Mouse (Mus musculus) kidney, adult 11 months (tissue): Measurements from ENCODE around the gene Mlxipl.
"Not testable (repeated sequence)": the region's sequence is repeated elsewhere in the genome, so short reads cannot be mapped to it uniquely, and the experiment has no call there.

Source experiments
- DNase-seq: peaks from one replicate; pipeline ENCODE4 v3.0.0; 2022

The Mlxipl gene

DNA sequence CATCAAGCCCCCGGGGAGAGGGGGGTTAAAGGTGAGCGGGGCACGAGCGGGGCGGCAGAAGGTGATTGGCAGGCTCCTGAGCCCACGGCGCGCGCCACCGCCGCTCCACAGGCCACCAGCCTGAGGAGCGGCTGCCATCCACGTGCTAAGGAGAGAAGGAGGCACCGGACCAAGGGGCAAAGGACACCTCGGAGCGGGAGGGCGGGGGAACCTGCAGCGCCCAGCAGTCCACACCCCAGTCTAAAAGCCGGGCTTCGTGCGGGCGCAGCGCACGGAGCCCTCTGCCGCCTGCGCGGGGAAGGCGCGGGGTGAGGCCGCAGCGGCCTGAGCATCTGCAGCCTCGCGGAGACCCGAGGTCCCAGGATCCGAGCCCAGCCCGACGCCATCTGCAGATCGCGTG is at the start of gene Mlxipl:
Gene Mlxipl, plus strand, starts transcription at position 238 of the 400 bp plus-strand sequence.
- peak; percentile 83 for DNase-seq

DNA sequence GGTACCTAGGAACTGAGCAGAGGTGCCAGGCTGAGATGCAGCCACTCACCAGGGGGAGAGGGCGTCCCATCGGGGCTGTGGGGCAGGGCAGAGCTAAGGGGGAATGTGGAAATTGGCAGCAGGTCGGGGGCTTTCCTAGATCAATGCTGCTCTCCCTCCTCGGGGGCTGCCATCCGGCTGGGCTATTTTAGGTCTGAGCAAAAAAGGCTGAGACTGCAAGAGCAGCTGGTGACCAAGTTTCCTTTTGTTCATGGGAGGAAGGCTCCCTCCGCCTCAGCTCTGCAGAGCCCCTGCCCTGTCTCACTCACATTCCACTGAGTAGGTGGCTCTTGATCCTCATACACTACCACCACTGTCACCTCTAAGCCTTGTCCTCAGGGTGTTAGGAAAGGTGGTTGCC is 49.6 kb upstream of the Mlxipl start:
- no peak for DNase-seq

DNA sequence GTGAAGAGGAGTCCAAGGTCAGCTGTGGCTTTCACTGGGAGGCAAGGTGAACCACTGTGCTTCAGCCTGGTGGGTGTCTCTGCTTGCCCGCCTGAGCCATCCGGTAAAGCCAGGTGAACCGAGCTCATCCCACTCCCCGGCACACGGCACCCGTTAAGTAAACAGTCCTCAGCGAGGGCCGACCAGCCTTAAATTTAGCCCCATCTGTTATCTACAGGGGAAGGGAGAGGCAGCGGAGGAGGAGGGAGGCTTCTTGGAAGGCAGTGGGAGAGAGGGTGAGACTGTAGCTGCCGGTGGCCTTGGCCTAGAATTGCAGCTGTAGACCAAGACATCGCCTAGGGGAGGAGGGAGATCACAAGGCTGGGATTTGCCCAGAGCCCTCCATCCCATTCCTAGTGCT is 48.9 kb upstream of the Mlxipl start:
- no peak for DNase-seq

DNA sequence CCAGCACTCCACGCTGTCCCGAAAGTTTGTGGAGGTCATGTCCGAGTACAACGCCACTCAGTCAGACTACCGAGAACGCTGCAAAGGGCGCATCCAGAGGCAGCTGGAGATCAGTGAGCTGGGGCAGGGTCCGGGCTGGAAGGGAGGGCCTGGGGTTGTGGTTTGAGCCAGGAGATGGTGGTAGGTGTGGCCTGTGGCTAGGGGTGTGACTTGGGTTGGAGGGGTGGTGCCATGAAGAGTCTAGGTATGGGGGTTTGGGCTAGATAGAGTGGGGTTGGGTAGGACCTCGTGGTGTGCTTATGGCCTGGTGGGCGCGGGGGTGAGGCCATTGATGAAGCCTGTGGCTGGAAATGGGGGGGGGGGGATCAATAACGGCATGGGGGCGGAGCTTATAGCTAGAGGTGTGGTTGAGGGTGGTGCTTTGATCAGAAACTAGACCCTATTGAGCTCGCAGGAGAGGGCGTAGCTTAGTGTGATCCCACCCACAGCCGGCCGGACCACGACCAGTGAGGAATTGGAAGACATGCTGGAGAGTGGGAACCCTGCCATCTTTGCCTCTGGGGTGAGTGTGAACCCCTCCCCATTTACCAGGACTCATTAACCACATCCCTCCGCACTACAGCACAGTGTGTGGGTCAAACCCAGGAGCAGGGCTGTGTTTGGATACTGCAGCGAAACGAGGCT is 47.4 kb upstream of the Mlxipl start:
- DNase-seq, result no peak

DNA sequence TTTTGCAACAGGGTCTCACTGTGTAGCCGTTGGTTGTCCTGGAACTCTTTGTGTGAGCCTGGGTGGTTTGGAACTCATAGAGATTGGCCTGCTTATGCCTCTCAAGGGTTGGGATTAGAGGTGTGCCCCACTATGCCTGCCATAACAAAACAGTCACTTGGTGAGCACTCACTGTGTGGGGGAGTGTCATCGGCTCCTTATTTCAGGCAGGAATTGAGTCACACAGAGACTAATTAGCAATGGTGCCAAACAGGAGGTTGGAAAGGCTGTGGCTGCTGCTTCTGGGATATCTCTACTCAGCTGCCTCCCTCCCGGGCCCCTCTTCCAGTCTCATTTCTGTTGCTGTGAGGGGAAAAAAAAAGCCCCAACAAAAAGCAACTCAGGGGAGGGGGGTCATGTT is 45.1 kb upstream of the Mlxipl start:
- no peak for DNase-seq

DNA sequence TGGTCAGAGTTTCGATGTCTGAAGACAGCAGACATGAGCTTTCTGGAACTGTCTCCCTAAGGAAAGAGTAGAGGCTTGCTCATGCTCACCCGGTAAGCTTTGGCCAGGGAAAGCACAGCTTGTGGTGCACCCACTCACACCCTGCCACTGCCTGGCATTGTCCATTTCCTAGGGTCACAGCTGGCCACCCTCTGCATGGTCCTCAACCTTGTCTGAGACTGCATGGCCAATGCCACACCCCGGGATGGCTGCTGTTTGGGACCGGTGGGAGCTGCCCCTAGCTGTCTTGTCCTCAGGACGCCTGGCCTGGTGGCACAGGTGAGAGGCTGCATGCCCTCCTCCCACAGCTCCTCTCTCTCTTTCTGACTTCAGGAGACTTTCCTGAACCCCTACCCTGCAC is 41.2 kb upstream of the Mlxipl start:
- DNase-seq, result no peak

DNA sequence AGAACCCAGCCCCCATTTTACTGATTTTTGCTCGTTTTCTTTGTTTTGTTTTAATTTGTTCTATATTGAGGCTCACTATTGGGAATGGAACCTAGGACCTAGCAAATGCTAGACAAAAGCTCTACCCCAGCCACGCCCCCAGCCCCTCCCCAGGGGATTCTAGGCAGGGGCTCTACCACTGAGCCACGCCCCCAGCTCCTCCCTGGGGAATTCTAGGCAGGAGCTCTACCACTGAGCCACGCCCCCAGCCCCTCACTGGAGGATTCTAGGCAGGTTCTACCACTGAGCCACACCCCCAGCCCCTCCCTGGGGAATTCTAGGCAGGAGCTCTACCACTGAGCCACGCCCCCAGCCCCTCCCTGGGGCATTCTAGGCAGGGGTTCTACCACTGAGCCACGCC is 40.4 kb upstream of the Mlxipl start:
- not testable (repeated sequence) for DNase-seq

DNA sequence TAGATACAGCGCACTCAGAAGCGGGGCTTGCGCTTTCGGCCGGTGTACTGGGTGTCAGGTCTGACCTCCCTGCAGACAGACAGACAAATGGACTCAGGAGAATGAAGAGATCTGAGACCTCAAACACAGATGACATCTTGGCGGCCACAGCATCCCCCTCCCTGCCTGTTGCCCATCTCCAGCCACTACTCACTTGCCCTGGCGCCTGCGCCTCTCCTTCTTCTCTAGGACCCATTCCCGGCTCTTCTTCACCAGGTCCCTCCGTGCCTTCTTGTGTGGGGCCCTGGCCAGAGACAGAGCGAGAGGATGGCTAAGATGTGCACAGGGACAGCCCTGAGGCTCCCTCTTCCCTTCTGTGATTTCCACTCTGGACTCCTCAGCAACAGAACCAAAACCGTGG is 36.3 kb upstream of the Mlxipl start:
- no peak for DNase-seq

DNA sequence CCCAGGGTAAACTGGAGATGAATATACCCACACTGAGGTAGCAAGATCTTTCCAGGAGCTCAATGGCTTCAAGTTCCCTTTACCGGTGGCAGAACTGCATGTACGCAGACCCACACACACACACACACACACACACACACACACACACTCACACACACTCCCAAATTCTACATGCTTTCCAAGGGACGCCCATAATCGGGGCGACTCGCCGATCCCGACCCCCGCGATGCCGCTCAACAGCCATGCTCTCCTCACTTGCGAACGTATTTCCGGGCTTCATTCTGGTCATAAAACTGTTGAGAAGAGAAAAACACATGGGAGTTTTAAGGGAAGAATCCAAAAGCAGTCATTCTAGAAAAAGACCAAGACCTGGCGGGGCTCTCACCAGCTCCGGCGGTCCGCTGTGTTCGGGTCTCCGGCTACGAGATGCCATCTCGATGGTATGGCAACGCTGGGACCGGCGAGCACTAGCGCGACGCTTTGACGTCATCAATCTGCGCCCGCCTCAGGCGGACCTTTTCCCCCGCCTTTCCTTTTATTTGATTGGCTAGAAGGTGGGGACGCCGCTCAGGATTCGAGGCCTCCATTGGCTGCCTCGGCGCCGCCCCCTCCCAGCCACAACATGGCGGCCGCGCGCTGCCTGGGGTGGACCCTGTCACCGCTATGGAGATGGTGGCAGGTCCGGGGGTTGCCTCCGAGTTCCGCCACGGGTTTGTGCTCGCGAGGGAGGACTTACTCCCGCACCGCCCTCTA is 25.9 kb upstream of the Mlxipl start, which contains the start of gene Dnajc30:
Gene Dnajc30, plus strand, starts transcription at position 574 of the 753 bp plus-strand sequence.
- DNase-seq, result peak; percentile 96

DNA sequence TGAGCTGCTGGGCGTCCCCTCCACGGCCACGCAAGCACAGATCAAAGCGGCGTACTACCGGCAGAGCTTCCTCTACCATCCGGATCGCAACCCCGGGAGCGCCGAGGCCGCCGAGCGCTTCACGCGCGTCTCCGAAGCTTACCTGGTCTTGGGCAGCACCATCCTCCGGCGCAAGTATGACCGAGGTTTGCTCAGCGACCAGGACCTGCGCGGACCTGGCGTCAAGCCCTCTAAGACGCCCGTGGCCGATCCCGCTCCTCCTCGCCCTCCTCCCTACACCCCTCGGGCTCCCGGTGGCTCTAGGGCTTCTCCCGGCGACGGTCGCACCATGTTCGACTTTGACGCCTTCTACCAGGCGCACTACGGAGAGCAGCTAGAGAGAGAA is 25.3 kb upstream of the Mlxipl start:
- no peak for DNase-seq

DNA sequence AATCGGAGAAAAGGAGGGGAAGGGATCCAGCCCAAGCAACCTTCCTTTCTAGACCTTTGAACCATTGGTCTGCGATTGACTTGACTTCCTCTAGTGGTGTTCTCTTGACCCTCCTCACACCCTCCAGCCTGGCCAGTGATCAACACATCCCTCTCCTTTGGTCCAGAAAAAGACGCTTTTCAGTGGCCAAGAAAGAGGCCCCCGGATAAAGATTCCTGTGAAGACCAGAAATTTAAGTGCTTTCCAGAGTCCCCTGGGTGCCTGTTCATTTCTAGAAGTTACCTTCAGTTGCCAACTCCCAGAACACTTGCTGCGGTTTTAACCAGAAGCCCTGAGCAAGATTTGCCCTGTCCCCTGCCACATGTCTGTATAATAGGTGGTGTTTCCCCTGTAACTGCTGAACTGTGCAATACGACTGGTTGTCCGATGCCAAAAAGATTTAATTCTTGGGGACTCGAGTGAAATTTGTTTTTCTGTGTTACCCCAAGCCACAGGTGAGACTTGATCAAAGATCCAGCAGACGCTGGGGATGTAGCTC is 24.7 kb upstream of the Mlxipl start, which contains the start of gene Bud23:
Gene Bud23, minus strand, starts transcription at position 51 of the 538 bp plus-strand sequence.
- not testable (repeated sequence) for DNase-seq

DNA sequence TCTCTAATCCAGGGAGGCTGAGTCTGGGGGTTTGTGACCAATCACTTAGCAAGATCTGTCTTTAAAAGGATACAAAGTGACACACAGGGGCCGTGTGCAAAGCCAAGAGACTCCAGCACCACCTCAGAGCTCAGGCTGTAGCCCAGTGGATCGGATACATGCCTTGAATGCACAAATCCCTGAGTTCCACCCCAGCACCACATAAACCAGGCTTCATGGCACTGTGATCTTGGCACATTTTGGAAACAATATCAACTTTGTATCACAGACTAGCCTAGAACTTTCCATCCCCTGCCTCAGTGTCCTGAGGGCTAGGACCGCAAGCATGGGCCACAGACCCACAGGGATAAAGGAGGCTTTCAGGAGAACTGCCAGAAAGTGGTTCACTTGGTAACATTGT is 23.7 kb upstream of the Mlxipl start:
- no peak for DNase-seq

DNA sequence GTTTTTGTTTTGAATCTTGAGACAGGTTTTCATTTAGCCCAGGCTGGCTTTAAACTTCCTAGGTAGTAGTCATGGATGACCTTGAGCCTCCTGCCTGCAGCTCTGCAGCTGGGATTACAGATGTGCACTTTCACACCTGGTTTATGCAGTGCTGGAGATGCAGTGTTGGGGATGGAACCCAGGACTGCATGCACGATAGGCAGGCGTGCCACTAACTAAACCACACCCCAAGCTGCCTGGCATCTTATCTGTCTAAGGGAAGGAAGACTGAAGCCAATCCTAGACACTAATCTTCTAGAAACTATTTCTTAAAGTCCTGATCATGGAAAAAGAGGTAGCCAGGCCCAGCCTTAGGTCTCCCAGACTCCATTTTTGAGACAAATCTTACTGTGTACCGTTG is 19.2 kb upstream of the Mlxipl start:
- no peak for DNase-seq

DNA sequence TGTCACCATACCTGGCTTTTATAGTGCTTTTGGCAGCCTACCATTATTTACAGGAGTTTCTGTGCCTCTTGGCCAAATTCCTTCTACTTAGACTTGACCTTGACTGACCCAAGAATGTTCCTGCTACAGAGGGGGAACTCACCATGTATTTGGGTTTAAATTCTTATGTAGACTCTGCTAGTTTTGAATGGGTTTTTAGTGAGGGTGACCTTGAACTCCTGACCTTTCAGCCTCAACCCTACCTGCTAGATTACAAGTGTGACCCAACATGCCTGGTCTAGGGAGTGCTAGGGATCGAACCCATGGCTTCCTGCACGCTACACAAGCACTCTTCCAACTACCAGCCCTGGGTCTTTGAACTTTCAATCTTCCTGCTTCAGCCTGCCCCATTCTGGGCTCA is 17.6 kb upstream of the Mlxipl start:
- DNase-seq, result no peak

DNA sequence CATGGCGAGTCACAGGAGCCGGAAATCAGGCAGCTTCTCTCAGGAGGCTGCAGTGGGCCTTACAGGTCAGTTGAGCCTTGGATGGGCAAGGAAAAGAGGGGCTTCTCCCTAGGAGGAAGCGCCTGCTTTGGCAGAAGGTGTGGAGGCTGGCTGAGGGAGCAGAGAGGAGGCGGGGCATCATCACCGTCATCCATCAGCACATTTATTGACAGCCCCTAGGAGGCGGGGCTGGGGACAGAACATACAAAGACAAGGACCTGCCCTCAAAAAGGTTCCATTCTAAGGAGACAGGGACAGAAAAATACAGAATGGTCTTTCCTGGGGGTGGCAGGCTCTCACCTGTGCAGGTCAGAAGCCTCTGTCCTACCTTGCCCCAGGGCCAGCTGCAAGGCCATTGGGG is 17.0 kb upstream of the Mlxipl start:
- DNase-seq, result no peak

DNA sequence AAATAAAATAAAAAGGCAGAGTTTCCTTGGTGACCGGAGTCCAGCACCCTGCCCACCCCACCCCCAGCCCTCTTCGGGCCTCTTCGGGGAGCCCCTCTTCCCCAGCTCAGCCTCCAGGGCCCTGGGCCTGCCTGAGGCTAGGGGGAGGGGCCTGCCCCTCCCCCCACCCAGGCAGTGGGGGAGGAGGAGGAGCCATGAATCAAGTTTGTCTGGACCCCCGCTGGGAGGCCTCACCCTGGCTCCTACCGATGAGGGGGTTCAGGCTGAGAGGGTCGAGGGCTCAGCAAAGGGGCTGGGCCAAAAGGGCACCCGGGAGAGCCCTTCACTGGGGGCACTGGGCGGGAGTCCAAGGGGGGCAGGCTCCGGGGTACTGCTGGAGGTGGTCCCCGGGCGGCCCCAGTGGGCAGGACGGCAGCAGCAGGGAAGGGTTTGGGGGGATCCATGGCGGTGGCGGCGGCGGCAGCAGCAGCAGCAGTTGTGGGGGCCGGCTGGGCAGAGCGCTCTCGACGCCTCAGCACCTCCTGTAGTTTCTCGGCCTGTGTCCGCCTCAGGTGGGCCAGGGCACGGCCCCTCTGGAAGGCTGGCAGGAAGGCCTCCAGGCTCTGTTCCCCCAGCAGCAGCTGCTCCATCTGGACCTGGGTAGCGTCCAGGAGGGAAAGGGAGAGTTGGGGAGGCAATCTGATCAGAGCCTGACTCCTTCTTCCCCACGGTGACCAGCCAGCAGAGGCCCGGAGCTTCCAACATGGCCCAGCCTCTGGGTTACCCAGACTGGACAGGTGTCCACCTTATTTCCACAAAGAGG is 16.1 kb upstream of the Mlxipl start:
- DNase-seq, result no peak

DNA sequence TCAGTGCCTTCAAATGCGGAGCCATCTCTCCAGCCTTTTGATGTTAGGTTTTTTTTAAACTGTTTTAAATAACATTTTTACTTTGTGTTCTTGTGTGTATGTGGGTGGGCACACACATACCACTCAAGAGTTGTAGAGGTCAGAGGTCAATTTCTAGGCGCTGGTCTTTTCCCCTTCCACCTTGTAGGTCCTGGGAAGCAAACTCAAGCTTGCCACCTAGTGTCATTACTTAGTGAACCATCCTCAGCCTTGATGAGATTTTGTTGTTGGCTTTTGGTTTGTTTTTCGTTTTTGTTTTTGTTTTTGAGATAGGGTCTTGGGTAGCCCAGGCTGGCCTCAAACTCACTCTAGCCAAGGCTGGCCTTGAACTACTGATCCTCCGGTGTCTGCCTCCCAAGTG is 14.0 kb upstream of the Mlxipl start:
- no peak for DNase-seq

DNA sequence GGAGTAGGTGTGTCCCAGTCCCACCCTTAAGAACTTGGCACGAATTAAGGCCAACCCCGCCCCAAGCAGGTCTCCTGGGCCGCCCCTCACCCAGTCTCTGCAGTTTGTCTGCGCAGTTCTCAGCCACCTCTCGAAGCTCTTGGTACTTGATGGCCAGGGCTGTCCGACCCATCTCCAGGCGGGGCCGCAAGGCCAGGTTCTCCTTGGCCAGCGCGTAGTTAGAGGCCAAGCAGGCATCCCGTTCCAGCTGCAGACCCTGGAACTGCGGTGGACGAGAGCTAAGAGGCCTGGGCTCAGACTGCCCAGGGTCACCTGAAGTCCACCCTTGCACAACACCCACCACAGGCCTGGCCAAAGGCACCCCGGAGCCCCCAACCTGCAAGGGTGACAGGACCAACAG is 13.3 kb upstream of the Mlxipl start:
- peak; percentile 39 for DNase-seq

DNA sequence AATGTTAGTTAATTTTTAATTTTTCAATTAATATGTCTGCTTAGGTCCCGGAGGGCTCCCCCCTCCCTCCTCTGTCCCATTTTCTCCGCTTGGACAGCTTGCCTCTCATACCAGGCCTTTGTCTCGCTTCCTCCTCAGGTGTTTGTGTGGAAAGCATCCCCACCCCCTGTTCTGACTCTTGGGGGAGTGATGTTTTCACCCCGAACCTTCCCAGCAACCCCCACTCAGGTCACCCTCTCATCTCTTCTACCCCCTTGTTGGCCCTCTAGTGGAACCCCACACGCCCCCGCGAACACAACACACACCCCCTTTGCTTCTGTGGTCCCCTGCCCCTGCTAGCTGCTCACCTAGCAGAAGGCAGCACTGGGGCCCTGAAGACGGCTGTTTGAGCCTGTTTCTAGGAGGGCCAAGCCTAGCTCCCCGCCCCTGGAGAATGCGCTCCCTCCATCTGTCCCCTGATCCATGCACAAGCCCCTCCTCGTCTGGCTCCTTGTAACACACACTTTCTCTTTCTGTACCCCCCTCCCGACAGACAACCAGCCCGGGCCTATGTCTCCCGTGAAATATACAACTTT is 12.7 kb upstream of the Mlxipl start:
- peak; percentile 83 for DNase-seq

DNA sequence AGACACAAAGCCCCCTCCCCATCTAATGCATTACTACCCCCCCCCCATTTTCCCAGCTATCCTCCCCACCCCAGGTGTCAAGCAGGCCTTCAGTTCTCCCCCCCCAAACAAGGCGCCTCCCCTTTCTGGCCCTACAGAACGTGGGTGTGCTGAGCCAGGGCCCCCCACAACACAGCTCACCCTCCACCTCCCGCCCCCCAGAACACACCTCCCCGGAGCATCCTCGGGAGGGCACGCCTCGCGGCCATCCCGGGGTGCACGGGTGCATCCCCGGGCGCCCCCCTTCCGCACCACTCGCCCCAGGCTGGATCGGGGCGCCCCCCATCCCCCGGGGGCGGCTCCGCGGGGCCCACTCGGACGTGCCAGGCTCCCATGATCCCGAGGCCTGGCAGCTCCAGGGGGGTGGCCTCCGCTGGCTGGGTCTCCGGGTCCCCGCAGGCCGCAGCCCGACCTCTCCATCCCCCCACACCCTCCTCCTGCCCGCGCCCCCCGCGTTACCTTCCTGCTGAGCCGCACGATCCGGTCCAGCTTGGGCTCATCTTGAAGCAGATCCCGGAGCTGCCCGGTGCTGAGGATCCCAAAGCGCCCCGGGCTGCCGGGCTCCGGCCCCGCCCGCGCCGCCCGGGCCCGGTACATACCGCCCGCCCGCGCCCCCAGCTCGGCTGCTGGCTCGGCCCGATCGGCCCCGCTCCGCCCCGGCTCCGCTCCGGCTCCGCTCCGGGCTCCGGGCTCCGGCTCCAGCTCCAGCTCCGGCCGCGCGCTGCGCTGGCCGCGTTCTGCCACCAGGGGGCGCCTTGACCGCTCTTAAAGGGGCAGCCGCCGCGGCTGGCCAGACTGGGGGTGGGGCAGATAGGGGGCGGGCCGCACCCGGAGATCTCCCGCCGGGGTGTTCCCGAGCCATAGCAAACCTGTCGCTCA is 11.9 kb upstream of the Mlxipl start, which contains the start of gene Vps37d:
Gene Vps37d, minus strand, starts transcription at position 703 of the 918 bp plus-strand sequence.
- DNase-seq, result peak; percentile 84

DNA sequence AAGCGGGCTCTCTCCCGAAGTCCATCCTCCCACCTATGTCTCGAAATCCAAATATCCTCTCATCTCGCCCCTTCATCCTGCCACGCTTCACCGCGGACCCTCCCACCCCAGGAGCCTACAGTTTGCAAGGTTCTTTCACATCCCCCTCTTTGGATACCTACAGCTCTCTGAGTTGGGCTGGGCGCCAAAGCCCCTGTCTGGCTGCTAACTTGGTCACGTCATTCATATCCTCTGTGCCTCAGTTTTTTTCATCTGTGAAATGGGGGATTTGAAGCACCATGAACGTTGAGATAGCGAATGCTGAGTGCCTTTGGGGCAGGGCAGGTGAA is 11.2 kb upstream of the Mlxipl start:
- DNase-seq, result no peak

DNA sequence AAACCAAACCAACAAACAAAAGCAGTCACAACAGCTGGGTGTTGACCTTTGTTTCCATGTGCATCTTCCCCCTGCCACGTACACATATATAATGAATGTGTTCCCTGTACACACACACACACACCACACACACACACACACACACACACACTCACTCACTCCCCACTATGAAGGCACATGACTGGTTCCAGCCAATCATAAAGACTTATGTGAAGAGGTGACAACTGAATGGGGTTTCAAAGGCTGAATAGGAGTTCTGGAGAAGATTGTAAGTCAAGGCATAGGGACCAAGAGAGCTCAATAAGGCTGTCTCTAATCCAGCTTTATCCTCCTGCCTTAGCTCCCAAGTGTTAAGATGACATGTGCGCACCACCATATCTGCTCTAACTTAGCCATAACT is 10.1 kb upstream of the Mlxipl start:
- DNase-seq, result no peak
